Mouse (Mus musculus): ENCODE measurements at regions not wholly inside any gene's neighbourhood (a gene's known extent, or its start where the extent isn't known, plus 50 kb on each side); places are given as distances from the start of the nearest gene placed in this dataset.
"Not testable (repeated sequence)": the region's sequence is repeated elsewhere in the genome, so short reads cannot be mapped to it uniquely, and the experiment has no call there.

DNA sequence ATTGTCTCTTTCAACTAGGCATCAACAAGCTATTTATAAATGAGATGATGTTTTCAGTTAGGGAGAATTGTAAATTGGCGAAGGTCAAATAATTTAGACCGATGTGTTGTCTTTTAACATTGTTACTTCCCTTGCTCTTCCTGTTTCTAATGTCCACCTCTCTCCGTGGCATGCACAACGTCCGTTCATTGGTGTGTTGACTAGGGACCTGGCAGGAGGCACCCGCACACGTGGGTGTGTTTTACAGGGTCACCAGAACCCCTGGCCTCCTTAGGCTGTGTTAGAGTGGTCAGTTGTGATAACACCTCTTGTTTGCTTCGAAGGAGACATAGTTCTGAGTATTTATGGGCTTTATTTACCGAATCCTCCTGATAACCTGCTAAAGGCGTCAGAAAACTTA lies 222.8 kb downstream of the Brms1l start:
- no peak for DNase-seq (ENCODE audit: low read depth, low spot score)

DNA sequence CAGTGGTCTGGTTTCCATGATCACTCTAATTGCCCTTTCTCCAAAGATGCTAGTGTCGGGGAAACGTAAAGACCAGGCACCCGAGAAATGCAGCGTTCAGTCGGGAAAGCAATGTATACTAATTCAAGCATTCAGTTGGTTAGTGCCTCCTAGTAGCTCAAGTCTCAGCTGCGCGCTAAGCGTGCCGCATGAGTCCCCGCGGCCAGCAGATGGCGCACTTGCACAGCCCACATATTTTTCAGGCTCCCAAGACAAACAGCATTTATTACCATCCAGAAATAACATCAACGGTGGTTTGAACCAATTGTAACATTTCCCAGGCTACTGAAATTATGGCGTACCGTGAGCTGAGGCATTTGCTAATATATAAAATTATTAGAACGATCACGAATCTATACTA lies 222.3 kb downstream of the Brms1l start:
- DNase-seq (ENCODE audit: low read depth, low spot score): peak; percentile 72

DNA sequence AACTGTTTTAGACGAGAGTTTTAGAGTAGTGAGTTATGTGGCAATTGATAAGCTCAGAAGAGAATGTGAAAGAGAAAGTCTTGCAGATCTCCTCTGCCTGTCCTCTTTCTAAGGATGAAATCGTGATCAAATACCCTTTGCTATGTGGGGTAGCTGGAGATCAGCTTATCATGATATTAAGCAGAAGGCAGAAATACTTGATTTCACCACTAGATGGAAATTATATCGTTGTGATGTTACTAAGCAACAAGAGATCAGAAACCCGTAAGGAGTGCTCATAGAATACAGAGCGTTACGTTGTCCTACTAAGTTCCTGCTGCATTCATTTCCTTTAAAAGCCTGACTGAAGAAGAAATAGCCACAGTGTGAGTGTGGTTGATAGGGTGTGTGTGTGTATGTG lies 219.3 kb downstream of the Brms1l start:
- DNase-seq (ENCODE audit: low read depth, low spot score): no peak

DNA sequence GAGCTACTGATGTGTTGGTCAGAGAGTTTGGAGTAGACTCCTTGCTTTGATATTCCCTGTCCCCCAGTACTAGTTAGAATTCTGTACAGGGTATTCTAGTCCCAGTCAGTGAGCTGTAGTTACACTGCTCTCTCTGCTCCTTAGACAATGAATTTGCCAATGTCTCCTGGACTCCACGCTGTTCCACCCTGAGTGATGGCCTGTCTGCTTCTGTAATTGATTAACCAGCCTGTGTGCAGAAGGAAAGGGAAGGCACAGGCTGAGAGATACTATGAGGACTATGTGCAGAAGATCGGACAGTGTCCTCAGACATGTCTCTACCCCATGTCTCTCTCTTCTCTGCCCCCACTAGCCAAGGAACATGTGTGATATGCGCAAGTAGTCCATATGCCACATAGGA lies 209.9 kb downstream of the Brms1l start:
- DNase-seq (ENCODE audit: low read depth, low spot score): no peak

DNA sequence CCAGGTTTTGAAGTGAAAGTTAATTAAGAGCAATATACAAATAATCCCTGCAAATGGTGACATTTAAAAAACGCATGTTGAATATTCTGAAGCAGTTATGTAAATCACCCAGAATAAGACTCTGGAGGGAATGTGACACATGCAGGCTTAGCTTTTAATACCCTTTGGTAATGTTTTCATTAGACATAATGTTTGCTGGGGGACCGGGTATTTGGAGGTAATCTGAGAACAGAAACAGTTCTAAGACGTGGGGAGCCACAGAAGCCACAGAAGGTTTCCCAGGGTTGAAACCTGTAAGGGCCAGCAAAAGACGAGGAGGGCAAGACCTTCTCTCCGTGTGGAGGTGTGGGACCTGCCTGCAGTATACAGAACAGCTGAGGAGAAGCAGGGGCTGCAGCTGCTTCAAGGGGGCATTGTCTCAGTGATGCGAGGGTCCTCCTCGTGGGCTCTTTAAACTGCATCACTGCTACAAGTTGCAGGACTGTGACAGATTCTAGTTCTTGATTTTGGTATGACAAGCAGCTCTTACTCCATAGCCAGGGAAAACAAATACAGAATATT lies 184.9 kb downstream of the Brms1l start:
- no peak for DNase-seq (ENCODE audit: low read depth, low spot score)

DNA sequence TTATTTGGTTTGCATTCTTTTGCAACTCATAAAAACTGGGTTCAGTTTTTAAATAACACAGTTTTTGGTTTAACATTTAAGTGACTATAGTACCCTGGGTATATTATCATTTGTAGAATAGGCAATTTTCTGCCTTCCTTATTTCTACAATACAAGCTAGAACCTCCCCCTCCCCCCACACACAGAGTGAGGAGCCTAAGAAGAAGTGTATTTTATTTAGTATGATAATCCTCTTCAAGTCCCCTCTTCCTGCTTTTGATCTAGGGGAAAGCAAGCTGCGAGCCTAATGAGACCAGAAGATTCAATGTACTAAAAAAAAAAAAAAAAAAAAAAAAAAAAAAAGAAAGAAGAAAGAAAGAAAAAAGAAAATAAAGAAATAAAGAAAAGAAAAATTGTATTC lies 184.4 kb downstream of the Brms1l start:
- DNase-seq (ENCODE audit: low read depth, low spot score): no peak

DNA sequence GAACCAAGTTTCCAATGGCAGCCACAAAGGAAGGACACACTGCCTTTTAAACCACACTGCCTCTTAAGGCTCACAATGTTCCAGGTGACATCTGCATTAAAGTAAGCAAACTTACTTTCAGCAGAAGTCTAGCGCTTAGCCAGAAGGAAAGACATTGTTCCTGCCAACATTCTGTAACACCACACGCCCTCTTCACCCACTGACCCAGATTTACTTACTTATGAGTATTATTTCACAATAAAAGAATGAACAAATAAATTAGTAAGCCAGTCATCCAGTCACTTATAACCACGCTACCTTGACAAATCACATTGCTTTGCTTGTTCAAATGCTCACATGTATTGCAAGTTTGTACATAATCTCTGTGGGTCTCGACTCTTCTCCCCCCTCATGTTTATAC lies 173.9 kb downstream of the Brms1l start:
- DNase-seq (ENCODE audit: low read depth, low spot score): no peak

DNA sequence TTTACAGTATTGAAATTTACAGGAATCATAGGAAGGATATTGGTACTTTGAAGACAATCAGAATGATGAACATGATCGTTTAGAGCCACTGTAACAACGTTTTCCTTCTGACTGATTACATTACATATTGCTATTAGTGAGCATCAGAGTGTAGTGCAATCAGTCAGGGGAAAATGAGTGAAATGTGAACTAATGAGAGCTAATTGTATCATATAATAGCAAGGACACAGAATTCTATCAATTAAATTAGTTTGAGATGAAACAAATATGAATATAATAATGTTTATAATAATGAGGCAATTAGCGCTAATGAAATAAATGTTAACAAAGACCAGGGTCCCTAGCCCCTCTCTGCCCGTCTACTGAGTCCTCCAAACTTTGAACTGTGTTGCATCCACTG lies 169.7 kb downstream of the Brms1l start:
- DNase-seq (ENCODE audit: low read depth, low spot score): no peak

DNA sequence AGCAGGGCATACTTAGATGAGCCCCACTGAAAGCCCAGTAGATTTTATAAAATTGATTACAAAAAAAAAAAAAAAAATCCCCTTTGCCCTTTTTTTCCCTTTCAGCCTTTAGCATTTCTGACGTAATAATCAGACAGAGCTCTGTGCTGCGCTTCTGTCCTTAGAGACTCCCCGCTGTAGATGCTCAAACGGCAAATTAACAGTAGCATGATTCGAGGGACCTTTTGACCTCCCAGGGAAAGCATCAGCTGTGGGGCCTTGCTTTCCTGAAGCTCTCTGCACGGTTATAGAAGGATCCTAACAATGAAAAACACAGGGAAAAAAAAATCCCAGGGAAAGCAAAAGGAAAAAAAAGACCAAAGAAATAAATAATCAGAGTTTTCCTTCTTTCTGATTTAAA lies 169.2 kb downstream of the Brms1l start:
- DNase-seq (ENCODE audit: low read depth, low spot score): no peak

DNA sequence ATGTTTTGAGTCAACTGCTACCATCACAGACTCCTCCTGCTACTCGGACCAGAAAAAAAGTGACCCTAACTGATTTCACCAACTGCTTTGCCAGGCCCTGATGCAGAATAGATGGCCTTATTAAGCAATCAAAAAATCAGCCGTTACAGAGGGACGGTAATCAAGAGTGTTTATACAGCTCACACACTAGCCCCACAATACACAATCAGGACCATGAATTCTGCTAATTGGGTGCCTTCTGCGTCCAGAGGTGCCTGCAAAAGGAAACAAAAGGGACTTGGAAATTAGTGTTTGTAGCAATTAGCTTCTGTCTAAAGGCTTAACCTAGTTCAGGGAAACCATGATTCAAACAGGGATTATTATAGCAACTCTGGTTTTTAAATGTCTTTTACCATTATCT lies 168.4 kb downstream of the Brms1l start:
- DNase-seq (ENCODE audit: low read depth, low spot score): no peak

DNA sequence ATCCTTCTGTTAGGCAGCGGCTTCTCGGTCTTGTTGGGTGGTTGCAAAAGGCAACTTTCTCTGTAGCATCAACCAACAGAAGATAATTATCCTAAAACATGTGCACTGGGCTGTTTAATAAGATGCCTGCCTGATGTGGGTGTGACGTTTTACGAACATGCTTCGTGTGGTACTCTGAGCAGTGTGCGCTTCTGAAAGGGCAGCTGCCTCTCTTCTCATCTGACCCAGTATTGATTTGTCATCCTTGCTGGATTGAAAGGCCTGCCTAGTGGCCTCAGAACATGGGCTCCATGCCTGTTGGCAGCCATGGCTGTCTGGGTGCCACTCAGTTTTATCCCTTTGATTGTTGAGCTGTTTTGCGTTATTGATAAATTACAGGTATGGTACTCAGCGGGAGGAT lies 167.4 kb downstream of the Brms1l start:
- DNase-seq (ENCODE audit: low read depth, low spot score): no peak

DNA sequence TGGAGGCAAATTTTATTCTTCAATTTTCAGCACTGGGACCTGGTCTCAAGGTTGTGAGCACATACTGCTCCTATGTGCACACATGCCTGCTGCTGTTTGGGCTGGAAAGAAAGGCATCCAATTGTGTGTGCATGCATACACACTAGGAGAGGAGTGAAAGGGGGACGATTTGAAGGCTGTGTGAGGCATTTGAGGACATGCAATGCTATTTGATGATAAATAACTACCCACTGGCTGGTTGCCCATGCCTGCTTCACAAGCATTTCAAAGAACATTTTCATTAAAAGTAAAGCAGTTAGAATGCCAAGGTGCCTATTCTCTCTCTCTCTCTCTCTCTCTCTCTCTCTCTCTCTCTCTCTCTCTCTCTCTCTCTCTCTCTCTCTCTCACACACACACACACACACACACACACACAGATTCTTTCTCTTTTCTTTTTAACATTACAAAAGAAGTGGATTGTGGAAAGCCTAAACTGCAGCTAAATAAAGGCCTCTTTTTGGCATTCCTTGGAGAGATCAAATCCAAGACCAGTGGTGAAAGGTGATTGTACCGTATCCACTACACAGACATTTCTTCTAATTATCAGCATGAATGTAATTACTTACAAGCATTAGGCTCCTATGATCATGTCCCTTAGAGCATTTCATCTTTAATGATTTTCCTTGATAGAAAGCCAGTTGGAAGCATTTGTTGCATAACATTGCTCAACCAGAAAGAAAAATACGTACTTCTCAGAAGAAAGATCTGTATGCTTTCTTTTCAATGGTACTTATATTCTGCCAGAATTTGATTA lies 160.7 kb downstream of the Brms1l start:
- DNase-seq (ENCODE audit: low read depth, low spot score): no peak

DNA sequence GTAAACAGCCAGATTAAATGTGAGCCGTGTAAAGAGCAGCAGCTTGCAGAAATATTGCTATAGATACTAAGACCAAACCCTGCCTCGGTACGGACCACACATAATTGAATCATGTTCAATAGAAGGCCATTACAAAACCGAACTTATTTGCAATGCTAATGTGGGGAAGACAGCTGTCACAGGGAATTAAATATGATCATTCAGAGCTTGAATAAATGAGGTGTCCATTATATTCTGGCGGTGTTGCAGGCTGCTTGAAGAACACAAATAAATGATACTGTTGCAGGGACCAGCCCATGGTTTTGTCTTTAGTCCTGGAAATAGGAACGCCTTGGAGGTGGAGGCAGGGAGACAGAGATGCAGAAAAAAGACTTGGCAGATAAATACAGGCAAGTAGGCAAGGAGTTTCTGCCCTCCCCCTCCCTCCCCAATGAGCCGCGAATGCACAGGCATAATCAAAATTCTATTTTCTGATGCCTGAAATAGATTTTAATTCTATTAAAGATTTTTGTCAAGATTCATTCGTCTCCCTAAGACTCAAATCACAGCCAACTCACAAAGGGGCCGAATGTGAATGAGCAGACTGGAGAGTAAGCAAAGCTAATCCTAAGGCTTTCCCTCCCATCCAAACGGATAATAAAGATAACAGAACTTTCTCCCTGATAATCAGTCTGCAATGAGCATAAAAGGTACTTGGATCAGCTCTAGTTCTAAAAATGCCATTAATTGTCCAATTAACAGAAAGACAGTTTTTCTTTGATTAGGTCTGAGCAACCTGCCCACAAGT lies 147.6 kb downstream of the Brms1l start:
- no peak for DNase-seq (ENCODE audit: low read depth, low spot score)

DNA sequence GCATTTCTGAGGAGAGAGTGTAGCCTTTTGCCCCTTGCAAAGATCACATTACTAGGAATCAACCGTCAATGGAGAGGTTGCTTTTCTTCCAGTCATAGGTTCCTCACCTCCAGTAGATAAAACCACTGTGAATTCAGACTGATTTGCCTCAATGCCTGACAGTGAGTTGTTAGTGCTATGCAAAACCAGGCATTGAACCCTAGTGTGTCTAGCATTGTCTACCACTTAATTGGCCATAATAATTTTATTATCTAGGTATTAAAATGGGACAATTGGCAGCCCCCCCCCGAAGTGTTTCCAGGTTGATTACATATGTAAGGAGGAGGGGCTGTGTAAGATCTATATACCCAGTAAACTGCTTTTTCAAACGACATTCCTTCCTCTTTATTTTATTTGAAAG lies 147.0 kb downstream of the Brms1l start:
- DNase-seq (ENCODE audit: low read depth, low spot score): no peak

DNA sequence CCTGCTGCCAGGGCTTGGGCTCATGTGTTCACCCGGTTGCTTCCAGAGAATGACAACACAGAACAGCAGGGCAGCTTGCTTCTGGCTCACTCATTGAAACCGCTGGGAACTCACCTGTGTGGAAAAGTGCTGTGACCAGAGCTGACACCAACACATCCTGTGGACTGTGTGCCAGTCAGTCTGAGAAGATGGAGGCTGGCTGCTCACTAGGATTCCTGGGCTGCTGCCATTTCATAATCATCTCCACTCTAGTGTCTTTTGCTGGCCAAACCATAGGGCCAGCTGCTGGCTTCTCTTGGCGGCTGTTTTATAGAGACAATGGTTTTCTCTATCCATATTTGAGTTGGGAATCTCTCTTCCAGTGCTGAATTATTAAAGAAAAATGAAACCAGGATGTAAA lies 138.1 kb downstream of the Brms1l start:
- DNase-seq (ENCODE audit: low read depth, low spot score): no peak

DNA sequence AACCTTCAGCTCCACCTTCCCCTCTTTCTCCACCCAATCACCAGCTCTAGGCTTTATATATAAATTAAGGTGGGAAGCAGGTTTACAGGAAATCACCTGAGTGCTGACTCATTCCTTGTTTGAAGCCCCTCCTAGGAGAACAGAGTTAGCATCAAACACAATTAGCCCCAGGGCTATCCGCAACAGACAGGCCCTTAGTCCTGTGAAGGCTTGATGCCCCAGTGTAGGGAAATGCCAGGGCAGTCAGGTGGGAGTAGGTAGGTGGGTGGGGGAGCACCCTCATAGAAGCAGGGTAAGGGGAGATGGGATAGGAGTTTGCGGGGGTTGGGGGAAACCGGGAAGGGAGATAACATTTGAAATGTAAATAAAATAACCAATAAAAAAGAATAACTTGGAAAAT lies 123.2 kb downstream of the Brms1l start:
- DNase-seq (ENCODE audit: low read depth, low spot score): not testable (repeated sequence)

DNA sequence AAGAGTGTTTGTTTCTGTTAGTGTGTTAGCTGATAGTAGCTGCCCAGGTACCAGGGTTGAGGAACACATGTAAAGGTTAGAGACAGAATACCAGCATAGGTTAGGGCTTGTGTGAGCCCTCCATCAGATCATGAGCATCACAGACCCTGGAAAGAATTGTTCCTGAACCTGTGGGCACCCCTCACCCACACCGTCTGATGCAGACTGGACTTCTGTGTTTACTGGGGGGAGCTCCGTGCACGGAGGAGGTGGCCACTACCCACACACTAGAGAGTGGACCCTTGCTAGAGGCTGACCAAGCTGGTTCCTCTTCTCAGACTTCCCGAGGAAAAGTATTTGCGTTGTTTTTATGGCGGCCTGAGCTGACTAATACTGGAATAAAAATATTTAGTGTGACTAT lies 104.4 kb downstream of the Brms1l start:
- DNase-seq (ENCODE audit: low read depth, low spot score): no peak

DNA sequence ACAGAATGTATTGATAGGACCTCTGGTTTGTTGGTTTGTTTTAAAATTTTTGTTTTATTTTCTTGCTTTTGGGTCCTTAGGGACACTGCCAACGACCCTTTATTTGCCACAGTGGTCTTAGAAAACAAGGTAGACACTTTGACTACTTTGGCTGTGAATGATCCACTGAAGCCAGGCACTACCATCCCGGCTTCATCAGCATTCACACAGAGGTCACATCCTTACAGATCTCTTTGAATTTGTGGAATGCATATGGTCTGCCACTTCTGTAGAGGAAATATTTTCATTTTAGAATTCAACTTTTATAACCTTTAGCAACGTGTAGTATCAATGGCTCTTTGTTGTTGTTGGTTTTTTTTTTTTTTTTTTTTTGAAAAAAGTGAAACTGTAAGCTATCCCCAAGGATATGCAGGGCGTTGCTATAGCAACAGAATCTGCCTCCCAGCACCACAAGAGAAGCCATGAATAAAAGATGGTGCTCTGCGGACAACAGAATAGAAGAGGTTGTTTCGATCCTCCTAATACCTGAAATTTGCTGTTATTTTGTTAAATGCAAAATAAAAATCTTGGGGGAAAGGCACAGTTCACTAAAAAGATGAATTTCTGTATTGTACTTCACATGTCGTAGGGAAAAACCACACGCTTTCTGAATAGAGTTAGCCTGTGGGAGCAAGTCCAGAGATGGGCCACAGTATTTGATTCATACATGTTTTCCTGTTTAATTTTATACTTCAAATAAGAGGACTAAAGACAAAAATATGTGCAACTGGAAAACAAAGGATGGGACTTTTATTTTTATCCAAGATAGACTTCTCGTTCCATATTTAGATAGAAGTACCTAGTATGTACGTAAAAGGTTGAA lies 103.4 kb downstream of the Brms1l start:
- DNase-seq (ENCODE audit: low read depth, low spot score): no peak

DNA sequence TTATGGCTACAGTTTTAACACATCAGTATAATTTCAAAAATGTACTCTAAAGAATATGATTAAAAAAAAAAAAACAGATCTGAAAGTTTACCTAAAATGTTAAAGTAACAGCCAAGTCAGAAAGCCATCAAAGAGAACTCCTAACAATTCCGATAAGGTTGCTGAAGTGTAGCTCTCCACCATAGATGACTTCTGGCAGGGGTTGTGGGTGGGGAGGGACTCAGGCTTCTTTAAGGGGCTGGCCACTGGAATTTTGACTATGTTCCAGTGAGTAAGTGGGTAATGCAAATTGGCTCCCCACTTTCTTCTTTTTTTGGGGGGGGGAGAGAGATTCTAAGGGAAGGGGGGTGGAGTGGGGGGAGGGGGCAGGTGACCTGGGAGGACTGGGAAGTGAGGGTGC lies 98.0 kb downstream of the Brms1l start:
- DNase-seq (ENCODE audit: low read depth, low spot score): no peak

DNA sequence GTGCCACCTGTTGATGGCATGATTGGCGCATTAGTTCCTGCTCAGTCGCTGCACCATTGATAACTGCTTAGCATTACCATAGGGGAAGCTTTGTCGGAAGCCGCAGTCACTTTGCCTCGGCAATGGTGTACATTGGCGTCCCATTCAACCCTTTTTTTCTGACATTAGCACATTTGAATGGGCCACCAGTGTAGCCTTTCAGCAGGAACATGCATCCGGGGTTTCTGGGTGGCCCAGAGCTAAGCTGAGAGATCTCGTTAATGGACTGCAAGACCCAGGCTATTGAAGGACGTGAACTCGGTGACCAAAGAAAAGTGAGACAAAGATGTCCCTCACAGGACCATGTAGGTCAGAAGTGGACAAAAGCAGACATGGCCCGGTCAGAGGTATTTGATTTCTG lies 97.3 kb downstream of the Brms1l start:
- no peak for DNase-seq (ENCODE audit: low read depth, low spot score)

DNA sequence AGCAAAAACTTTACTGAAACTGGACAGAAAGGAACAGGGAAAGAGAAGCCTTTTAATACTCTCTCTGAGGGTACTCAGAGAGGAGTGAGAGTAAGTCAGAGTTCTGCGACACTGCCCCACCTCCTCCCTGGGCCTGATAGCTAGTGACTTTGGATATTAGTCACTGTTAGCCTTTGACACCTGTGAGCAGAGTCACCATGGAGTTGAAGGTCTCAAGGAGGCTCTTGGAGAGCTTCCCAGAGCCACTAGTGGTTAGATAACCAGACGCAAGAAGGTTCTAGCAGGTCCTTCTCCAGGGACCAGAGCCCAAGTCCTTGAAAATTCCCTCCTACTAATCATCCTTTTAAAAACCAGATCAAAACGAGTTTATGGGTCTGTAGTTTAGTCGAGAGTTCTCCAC lies 94.3 kb downstream of the Brms1l start:
- DNase-seq (ENCODE audit: low read depth, low spot score): no peak

DNA sequence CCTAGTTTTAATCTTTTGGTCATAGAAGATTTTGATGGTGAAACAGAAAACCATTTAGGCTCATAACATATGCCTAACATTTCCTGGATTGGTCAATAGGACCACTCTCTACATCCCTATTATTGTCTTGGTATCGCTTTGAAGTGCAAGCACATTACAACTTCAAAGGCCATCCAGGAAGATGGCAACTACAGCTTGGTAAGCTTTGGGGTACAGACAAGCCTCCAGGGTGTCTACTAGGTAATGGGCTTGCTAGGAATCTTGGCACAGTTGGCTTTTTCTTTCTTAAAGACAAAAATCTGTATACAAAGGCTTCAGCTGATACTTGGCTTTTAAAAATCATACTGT lies 90.8 kb downstream of the Brms1l start:
- no peak for DNase-seq (ENCODE audit: low read depth, low spot score)
